Mouse (Mus musculus): Measurements from ENCODE around the gene Gm10945. TPM values are rescaled to one million over a fixed set of nuclear protein-coding genes. Genes with fewer than 3 reads are reported as not detected.
A peak's percentile ranks its signal among the peaks of the same experiment; 100 is the strongest.

The Gm10945 gene
- polyA plus RNA-seq (2015; fragmentation: Nextera tagmentation; extraction: Ambion mirVana): not detected in 2 replicates

DNA sequence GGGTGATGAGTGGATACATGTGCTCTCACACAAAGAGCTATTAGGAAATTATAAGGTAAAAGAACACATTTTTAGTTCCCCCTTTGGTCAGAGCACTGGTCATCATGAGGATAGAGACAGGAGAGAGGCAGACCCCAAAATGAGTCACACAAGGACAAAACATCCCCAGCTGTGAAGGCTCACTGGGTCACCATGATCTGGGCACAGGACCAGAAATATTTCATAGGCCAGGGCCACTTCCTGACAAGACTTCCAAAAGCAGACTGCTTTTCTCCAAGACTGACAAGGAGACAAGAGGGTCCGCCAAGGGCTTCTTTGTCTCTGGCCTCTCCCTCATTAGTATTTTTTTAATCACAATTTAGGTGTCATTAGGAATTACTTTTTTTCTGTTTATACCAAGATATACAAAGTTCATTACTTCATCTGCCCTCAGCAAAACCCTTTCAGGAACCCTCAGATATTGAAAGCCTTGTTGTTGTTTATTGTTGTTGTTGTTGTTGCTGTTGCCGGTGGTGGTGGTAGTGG lies at the start of gene Gm10945:
Gene Gm10945, minus strand, starts transcription at position 475 of the 525 bp plus-strand sequence.
- WGBS: 76% methylated on average over 2 of the region's 2 CpGs
- no peak for ATAC-seq (replicated peaks; ENCODE audit: low FRiP score, low read depth)
- Histone ChIP-seq H3K9me3 (replicated peaks; ENCODE audit: low read length) (no peaks in the 10 kb centered on the region), H3K27ac (no peak within 1 kb of the TSS), H3K9ac (ENCODE audit: low read depth, low read length) (no peak within 1 kb of the TSS), H3K36me3 (ENCODE audit: insufficient read depth, low read length) (no peaks in the 10 kb centered on the region), H3K4me3 (replicated peaks; ENCODE audit: low read depth, low read length) (no peak within 1 kb of the TSS), H3K4me1 (replicated peaks; ENCODE audit: insufficient read depth, low read length) (no peaks in the 10 kb centered on the region), H3K4me2 (ENCODE audit: low read length) (no peak within 1 kb of the TSS), H3K27me3 (ENCODE audit: insufficient read depth, low read length) (no peaks in the 10 kb centered on the region)
- peak; percentile 45 for DNase-seq (ENCODE audit: low spot score)
- TF ChIP-seq CTCF (IDR thresholded peaks at IDR 0.05; ENCODE audit: low read depth): no peak

- DNase-seq (ENCODE audit: low spot score) (no peak), ATAC-seq (replicated peaks; ENCODE audit: low FRiP score, low read depth) (no peak)
- Histone ChIP-seq H3K27ac (no peak overlapping the region), H3K9me3 (replicated peaks; ENCODE audit: low read length) (no peaks in the 10 kb centered on the region), H3K4me2 (ENCODE audit: low read length) (no peak overlapping the region), H3K4me3 (replicated peaks; ENCODE audit: low read depth, low read length) (no peak overlapping the region), H3K9ac (ENCODE audit: low read depth, low read length) (no peak overlapping the region), H3K4me1 (replicated peaks; ENCODE audit: insufficient read depth, low read length) (no peaks in the 10 kb centered on the region), H3K27me3 (ENCODE audit: insufficient read depth, low read length) (no peaks in the 10 kb centered on the region), H3K36me3 (ENCODE audit: insufficient read depth, low read length) (no peaks in the 10 kb centered on the region)
- TF ChIP-seq CTCF (IDR thresholded peaks at IDR 0.05; ENCODE audit: low read depth): 0 out of 2 replicates have a peak, but pooled peaks have one; percentile 10
Observed at GRCm38 (mm10) chr10:6790226-6790625, 28.7 kb upstream of the Gm10945 start.

- 4% methylated on average over 25 of the region's 25 CpGs for WGBS
- Histone ChIP-seq H3K4me3 (replicated peaks; ENCODE audit: low read depth, low read length) (no peak overlapping the region), H3K36me3 (ENCODE audit: insufficient read depth, low read length) (no peaks in the 10 kb centered on the region), H3K27ac (no peak overlapping the region), H3K4me1 (replicated peaks; ENCODE audit: insufficient read depth, low read length) (no peaks in the 10 kb centered on the region), H3K4me2 (ENCODE audit: low read length) (no peak overlapping the region), H3K9ac (ENCODE audit: low read depth, low read length) (no peak overlapping the region), H3K27me3 (ENCODE audit: insufficient read depth, low read length) (no peaks in the 10 kb centered on the region), H3K9me3 (replicated peaks; ENCODE audit: low read length) (no peaks in the 10 kb centered on the region)
- ATAC-seq (replicated peaks; ENCODE audit: low FRiP score, low read depth) (peak; percentile 79), DNase-seq (ENCODE audit: low spot score) (peak; percentile 70)
- no peak for TF ChIP-seq CTCF (IDR thresholded peaks at IDR 0.05; ENCODE audit: low read depth)
Observed at GRCm38 (mm10) chr10:6788517-6789237, 27.1 kb upstream of the Gm10945 start.

DNA sequence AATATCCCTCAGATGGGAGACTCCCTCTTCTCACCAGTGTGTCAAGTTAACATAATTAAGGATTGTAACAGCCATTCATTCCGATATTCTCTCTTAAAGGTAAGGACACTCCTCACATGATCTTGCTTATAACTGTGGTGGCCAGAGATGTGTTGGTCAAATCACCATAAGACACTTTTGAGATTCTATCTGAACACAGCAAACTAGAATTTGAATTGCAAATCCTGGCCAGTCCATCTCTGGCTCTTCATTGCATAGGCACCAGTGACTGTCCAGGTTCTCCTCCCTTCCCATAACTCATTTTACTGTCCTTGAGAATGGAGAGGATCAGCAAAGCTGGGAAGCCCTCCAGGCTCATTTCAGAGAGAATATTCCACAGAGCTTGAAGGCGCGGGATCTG lies 3.4 kb downstream of the Gm10945 start, which contains the start of gene Oprm1:
Gene Oprm1, plus strand, starts transcription at position 301 of the 400 bp plus-strand sequence.
- no peak for TF ChIP-seq CTCF (IDR thresholded peaks at IDR 0.05; ENCODE audit: low read depth)
- Histone ChIP-seq H3K9me3 (replicated peaks; ENCODE audit: low read length) (no peaks in the 10 kb centered on the region), H3K27ac (no peak within 1 kb of the TSS), H3K4me3 (replicated peaks; ENCODE audit: low read depth, low read length) (no peak within 1 kb of the TSS), H3K4me1 (replicated peaks; ENCODE audit: insufficient read depth, low read length) (no peaks in the 10 kb centered on the region), H3K4me2 (ENCODE audit: low read length) (no peak within 1 kb of the TSS), H3K36me3 (ENCODE audit: insufficient read depth, low read length) (no peaks in the 10 kb centered on the region), H3K9ac (ENCODE audit: low read depth, low read length) (no peak within 1 kb of the TSS), H3K27me3 (ENCODE audit: insufficient read depth, low read length) (no peaks in the 10 kb centered on the region)
- WGBS: 90% methylated on average over 3 of the region's 3 CpGs
- ATAC-seq (replicated peaks; ENCODE audit: low FRiP score, low read depth) (no peak), DNase-seq (ENCODE audit: low spot score) (no peak)

DNA sequence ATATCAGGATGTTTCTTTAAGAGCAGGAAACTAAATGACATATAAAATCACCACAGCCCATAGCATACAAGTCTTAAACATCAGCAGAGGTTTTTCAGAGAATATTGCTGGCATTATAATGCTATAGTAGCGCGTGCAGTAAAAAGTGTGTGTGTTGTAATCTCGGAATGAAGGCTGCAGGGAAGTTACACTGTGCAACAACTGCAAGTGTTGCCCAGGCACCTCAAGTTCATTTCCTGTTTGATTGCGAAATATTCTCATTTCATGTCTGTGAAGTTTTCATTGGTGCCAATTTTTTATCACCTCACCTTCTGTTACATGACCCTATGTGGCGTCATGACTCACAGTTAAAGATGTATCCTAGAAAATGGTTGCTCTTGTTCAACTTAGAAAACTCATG lies 8.2 kb downstream of the Gm10945 start:
- H3K9ac ChIP-seq (ENCODE audit: low read depth, low read length): no peak overlapping the region
- no peak overlapping the region for H3K4me2 ChIP-seq (ENCODE audit: low read length)
- 86% methylated on average over 5 of the region's 5 CpGs for WGBS
- ATAC-seq (replicated peaks; ENCODE audit: low FRiP score, low read depth) (no peak), DNase-seq (ENCODE audit: low spot score) (no peak)
- no peaks in the 10 kb centered on the region for H3K9me3 ChIP-seq (replicated peaks; ENCODE audit: low read length)
- H3K27me3 ChIP-seq (ENCODE audit: insufficient read depth, low read length): no peaks in the 10 kb centered on the region
- no peak overlapping the region for H3K4me3 ChIP-seq (replicated peaks; ENCODE audit: low read depth, low read length)
- H3K36me3 ChIP-seq (ENCODE audit: insufficient read depth, low read length): no peaks in the 10 kb centered on the region
- H3K27ac ChIP-seq: no peak overlapping the region
- H3K4me1 ChIP-seq (replicated peaks; ENCODE audit: insufficient read depth, low read length): no peaks in the 10 kb centered on the region
- no peak for TF ChIP-seq CTCF (IDR thresholded peaks at IDR 0.05; ENCODE audit: low read depth)

GRCm38 (mm10) chr10:6728469-6728868 lies 33.1 kb downstream of the Gm10945 start:
- no peaks in the 10 kb centered on the region for H3K4me1 ChIP-seq (replicated peaks; ENCODE audit: insufficient read depth, low read length)

More at GRCm38 (mm10) chr10:6728469-6728868, 33.1 kb downstream of the Gm10945 start:
- Histone ChIP-seq H3K4me2 (ENCODE audit: low read length) (no peak overlapping the region), H3K27me3 (ENCODE audit: insufficient read depth, low read length) (no peaks in the 10 kb centered on the region), H3K9ac (ENCODE audit: low read depth, low read length) (no peak overlapping the region), H3K27ac (no peak overlapping the region), H3K4me3 (replicated peaks; ENCODE audit: low read depth, low read length) (no peak overlapping the region), H3K36me3 (ENCODE audit: insufficient read depth, low read length) (no peaks in the 10 kb centered on the region), H3K9me3 (replicated peaks; ENCODE audit: low read length) (no peaks in the 10 kb centered on the region)
- TF ChIP-seq CTCF (IDR thresholded peaks at IDR 0.05; ENCODE audit: low read depth): no peak
- WGBS: 90% methylated on average over 3 of the region's 3 CpGs
- DNase-seq (ENCODE audit: low spot score) (no peak), ATAC-seq (replicated peaks; ENCODE audit: low FRiP score, low read depth) (no peak)
